Mouse (Mus musculus) macrophage (primary cell): Measurements from ENCODE around the gene Irf1. TPM values are rescaled to one million over a fixed set of nuclear protein-coding genes. Genes with fewer than 3 reads are reported as not detected.

Experiments used
- H3K27ac ChIP-seq: fragments of 350-480 bp; formaldehyde crosslinking; 2 replicates; pipeline ENCODE4 v1.9.0; 2021
- H3K36me3 ChIP-seq: fragments of 350-480 bp; formaldehyde crosslinking; 2 replicates; pipeline ENCODE4 v1.9.0; 2021; ENCODE audit errors: inconsistent target
- H3K4me3 ChIP-seq: fragments of 350-480 bp; formaldehyde crosslinking; 2 replicates; pipeline ENCODE4 v1.9.0; 2021; ENCODE audit errors: inconsistent target
- H3K79me2 ChIP-seq: fragments of 350-480 bp; formaldehyde crosslinking; 2 replicates; pipeline ENCODE4 v1.9.0; 2021; ENCODE audit errors: inconsistent target
- WGBS: methylation state at CpG from one replicate; pipeline ENCODE4 v1.1.7; 2026; ENCODE audit warnings: inconsistent platforms; ENCODE audit not compliant: missing documents; 5-methylcytosine and 5-hydroxymethylcytosine counted together
- polyA plus RNA-seq: library from polyadenylated mRNA; stranded (reverse); fragments of 250-400 nt; gene quantifications from 3 replicates; pipeline ENCODE4 v1.2.4, GENCODE M21; 2018; ENCODE audit warnings: inconsistent platforms

Gene Irf1
- polyA plus RNA-seq, 1 experiment from 2014 or later = 77.3 TPM

DNA sequence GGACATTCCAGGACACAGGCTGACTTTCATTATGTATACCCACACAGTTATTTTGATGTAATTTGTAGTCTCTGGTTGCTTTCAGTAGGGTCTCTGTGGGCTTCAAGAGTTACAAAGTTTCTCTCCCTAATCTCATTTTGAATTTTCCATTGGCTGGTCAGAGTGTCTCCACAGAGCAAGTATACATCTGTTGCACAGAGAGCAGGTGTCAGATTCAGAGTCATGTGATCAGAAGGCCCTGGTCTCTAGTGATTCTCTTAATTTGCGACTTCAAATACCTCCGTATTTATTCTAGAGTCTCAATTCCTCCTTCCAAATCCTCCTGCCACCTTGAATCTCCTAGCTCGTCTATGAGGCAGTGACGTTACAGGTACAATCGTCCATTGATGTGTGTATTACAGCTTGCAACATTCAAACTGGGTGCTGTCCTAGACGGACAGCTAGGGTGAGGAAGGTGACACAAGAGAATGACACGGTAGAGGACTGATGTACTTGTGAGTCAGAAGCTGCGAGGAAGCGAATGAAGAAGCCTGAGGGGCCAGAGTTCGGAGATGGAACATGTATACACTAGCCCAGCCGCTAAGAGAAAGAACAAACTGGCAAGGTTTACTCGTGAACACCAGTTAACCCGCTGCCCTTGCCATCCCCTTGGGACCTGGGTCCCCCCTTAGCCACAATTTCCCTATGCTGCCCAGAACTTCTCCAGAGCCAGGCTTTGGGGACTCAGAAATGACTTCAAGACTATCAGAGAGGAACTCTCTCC, 1.2 kb upstream of the Irf1 start:
- peaks cover 36% of the 10 kb centered on the region for H3K79me2 ChIP-seq
- H3K4me3 ChIP-seq = no peak overlapping the region
- 64% methylated on average over 13 of the region's 13 CpGs for WGBS
- H3K27ac ChIP-seq = no peak overlapping the region
- H3K36me3 ChIP-seq = peaks cover 10% of the 10 kb centered on the region

- 61% methylated on average over 12 of the region's 12 CpGs for WGBS
- Histone ChIP-seq H3K4me3 (no peak overlapping the region; the same call in 1 of the 2 replicates), H3K79me2 (peaks cover 42% of the 10 kb centered on the region), H3K36me3 (peaks cover 16% of the 10 kb centered on the region), H3K27ac (peak overlapping the region; percentile 72)
Measured at GRCm38 (mm10) chr11:53769185-53769576, 633 bp upstream of the Irf1 start.

- Histone ChIP-seq H3K27ac (peak overlapping the region; percentile 72), H3K4me3 (peak overlapping the region; percentile 93), H3K79me2 (peaks cover 52% of the 10 kb centered on the region), H3K36me3 (peaks cover 27% of the 10 kb centered on the region)
- WGBS = under 1% methylated on average over 71 of the region's 75 CpGs
Measured at GRCm38 (mm10) chr11:53770125-53770791, 444 bp downstream of the Irf1 start.

DNA sequence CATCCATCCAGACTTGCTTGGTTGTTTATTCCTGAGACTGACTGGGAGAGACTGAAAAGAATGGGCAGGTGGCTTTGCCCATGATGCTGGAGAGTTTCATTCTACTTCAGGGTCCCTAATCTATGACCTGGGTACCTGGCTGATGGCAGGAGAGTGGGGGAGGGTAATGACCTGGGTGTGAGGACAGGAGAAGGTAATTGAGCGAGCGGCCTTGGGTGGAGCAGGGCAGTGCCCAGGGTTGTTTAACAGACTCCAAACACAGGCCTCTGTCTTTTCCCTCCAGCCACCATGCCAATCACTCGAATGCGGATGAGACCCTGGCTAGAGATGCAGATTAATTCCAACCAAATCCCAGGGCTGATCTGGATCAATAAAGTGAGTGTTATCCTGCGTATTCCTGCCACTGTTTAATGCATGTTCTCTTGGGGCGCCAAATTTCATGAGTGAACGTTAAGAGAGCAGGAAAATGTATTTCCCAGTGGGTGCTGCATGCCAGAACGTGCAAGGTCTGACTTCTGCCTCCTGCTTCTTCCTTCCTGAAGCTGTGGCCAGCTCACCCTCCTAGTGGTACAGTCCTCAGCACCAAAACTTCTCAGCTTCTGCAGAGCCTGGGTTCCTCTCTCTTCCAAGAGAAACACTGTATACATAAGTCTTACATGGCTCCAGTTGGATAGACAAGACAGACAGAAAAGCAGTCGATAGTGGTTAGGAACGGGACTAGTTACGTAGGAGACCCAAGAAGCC, 1.4 kb downstream of the Irf1 start:
- Histone ChIP-seq H3K36me3 (peaks cover 36% of the 10 kb centered on the region), H3K27ac (peak overlapping the region; percentile 72), H3K79me2 (peaks cover 62% of the 10 kb centered on the region), H3K4me3 (peak overlapping the region; percentile 93)
- WGBS = 6% methylated on average over 10 of the region's 11 CpGs

DNA sequence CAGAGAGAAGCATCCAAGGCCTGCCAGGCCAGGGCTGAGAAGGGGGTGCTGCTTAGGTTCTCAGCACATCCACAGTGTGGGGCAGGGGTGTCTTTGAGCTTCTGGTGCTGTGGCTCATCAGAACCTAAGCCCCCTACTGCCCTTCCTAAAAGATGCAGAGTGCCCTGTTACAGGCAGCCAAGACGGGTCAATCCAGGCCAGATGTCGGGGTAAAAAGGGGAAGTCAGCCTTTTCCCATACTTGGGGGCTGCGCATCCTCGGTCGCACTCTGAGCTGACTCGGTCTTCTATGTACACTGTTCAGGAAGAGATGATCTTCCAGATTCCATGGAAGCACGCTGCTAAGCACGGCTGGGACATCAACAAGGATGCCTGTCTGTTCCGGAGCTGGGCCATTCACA, 2.7 kb downstream of the Irf1 start:
- 13% methylated on average over 9 of the region's 9 CpGs for WGBS
- peaks cover 70% of the 10 kb centered on the region for H3K79me2 ChIP-seq
- H3K27ac ChIP-seq = no peak overlapping the region
- peak overlapping the region; percentile 5; the same call in 1 of the 2 replicates for H3K4me3 ChIP-seq
- peaks cover 49% of the 10 kb centered on the region for H3K36me3 ChIP-seq

- Histone ChIP-seq H3K27ac (no peak within 1 kb of the TSS), H3K36me3 (peaks cover 55% of the 10 kb centered on the region), H3K79me2 (peaks cover 70% of the 10 kb centered on the region), H3K4me3 (peak within 1 kb of the TSS; percentile 93; the same call in 1 of the 2 replicates)
- 92% methylated on average over 5 of the region's 5 CpGs for WGBS
Measured at GRCm38 (mm10) chr11:53773087-53773486, 3.3 kb downstream of the Irf1 start, which contains the start of gene Gm17334. Gene Gm17334 (minus strand): TSS chr11:53773187.

GRCm38 (mm10) chr11:53773641-53774360, 4.0 kb downstream of the Irf1 start:
- peaks cover 62% of the 10 kb centered on the region for H3K36me3 ChIP-seq
- H3K4me3 ChIP-seq = no peak overlapping the region
- H3K27ac ChIP-seq = no peak overlapping the region
- H3K79me2 ChIP-seq = peaks cover 70% of the 10 kb centered on the region
- 88% methylated on average over 16 of the region's 16 CpGs for WGBS

DNA sequence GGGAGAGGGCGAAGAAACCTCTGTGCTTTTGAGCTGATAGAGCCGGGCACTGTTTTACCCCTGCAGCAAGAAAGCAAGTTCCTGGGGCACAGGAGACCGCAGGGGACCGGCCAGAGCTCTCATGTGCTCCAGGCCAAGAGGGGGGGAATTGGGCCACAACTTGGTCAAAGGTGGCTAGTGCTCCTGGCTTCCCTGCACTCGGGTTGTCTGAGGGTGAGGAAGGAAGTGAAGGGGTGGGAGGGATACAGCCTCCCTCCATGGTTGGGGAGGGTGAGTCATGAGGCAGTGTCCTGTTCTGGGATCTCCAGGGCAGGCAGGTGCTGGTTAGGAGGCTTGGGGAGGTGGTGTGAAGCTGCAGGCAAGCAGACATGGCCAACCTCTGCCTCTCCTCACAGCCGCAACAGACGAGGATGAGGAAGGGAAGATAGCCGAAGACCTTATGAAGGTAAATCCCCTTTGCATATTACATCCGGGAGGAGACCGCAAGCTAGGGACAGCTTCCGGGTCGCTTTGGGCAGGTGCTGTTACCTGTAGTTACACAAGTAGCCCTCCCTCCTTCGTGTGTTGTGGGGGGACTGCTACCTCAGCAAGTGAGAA, 4.9 kb downstream of the Irf1 start:
- WGBS = 73% methylated on average over 13 of the region's 13 CpGs
- Histone ChIP-seq H3K27ac (no peak overlapping the region), H3K4me3 (no peak overlapping the region), H3K79me2 (peaks cover 70% of the 10 kb centered on the region), H3K36me3 (peaks cover 71% of the 10 kb centered on the region)

GRCm38 (mm10) chr11:53777736-53778135, 7.9 kb downstream of the Irf1 start:
- 93% methylated on average over 5 of the region's 5 CpGs for WGBS
- H3K79me2 ChIP-seq = peaks cover 43% of the 10 kb centered on the region
- H3K4me3 ChIP-seq = no peak overlapping the region
- no peak overlapping the region for H3K27ac ChIP-seq
- H3K36me3 ChIP-seq = peaks cover 69% of the 10 kb centered on the region

- H3K36me3 ChIP-seq = peaks cover 62% of the 10 kb centered on the region
Measured at GRCm38 (mm10) chr11:53778455-53778854, 8.6 kb downstream of the Irf1 start.

GRCm38 (mm10) chr11:53779808-53780207, 10.0 kb downstream of the Irf1 start:
- Histone ChIP-seq H3K4me3 (no peak overlapping the region), H3K36me3 (peaks cover 49% of the 10 kb centered on the region), H3K79me2 (peaks cover 22% of the 10 kb centered on the region; the same call in 1 of the 2 replicates), H3K27ac (no peak overlapping the region)
- WGBS = 51% methylated on average over 2 of the region's 2 CpGs

More at GRCm38 (mm10) chr11:53778455-53778854, 8.6 kb downstream of the Irf1 start:
- H3K79me2 ChIP-seq = peaks cover 36% of the 10 kb centered on the region
- no peak overlapping the region for H3K27ac ChIP-seq
- H3K4me3 ChIP-seq = no peak overlapping the region
- 85% methylated on average over 5 of the region's 5 CpGs for WGBS

- peaks cover 18% of the 10 kb centered on the region; the same call in 1 of the 2 replicates for H3K79me2 ChIP-seq
- H3K4me3 ChIP-seq = no peak overlapping the region
- WGBS = 100% methylated on average over 3 of the region's 3 CpGs
- no peak overlapping the region for H3K27ac ChIP-seq
- peaks cover 44% of the 10 kb centered on the region for H3K36me3 ChIP-seq
Measured at GRCm38 (mm10) chr11:53780262-53780661, 10.4 kb downstream of the Irf1 start.

DNA sequence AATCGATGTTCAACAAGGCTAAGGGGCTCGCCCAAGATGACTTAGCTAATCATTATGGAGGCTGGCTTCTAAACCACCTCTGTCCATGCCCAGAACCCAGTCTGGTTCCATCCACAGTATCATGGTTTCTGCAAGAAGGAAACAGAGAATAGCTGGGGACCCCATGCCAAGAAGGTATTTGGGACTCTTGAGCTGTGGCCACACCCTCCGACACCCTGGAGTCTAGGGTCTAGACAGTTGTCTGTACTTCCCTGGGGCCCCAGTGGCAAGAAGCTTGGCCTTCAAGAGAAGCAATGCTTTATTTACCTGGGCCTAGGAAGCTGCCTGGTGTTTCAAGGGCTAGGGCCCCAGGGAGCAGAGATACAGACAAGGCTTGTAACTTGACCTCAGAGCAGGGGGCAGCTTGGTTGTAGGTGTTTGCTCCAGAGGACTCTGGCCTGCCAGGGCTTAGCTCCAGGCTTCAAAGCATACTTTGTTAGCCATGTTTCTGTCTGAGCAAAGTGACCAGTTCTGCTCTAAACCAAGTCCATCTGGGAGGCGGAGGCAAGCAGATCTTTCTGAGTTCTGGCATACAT, 11.5 kb downstream of the Irf1 start:
- Histone ChIP-seq H3K36me3 (peaks cover 34% of the 10 kb centered on the region), H3K4me3 (no peak overlapping the region), H3K79me2 (peaks cover 7% of the 10 kb centered on the region; the same call in 1 of the 2 replicates), H3K27ac (no peak overlapping the region)
- 100% methylated on average over 4 of the region's 4 CpGs for WGBS
